Mouse (Mus musculus): ENCODE data around the gene Gm49776. TPM values are rescaled to one million over a fixed set of nuclear protein-coding genes. Genes with fewer than 3 reads are reported as not detected.
"Not testable (repeated sequence)": the region's sequence is repeated elsewhere in the genome, so short reads cannot be mapped to it uniquely, and the experiment has no call there.

Gene Gm49776
- polyA plus RNA-seq, 1 experiment from 2014 or later: not detected

- 59% methylated on average over 7 of the region's 7 CpGs for WGBS
- peak overlapping the region; percentile 85 for H3K27ac ChIP-seq
- no peaks in the 10 kb centered on the region for H3K36me3 ChIP-seq (replicated peaks)
- H3K4me1 ChIP-seq: peaks cover 56% of the 10 kb centered on the region
- peak overlapping the region; percentile 49 for H3K4me2 ChIP-seq
- peak overlapping the region; percentile 37; the same call in 1 of the 2 replicates for H3K9ac ChIP-seq
- no peaks in the 10 kb centered on the region for H3K27me3 ChIP-seq (replicated peaks)
- no peak for ATAC-seq (replicated peaks)
- no peaks in the 10 kb centered on the region for H3K9me3 ChIP-seq
- peak overlapping the region; percentile 25 for H3K4me3 ChIP-seq
Measured at GRCm38 (mm10) chr16:18214858-18215257, 43.3 kb downstream of the Gm49776 start.

GRCm38 (mm10) chr16:18213689-18214088 is 44.4 kb downstream of the Gm49776 start:
- Histone ChIP-seq H3K9me3 (no peaks in the 10 kb centered on the region), H3K4me3 (peak overlapping the region; percentile 25), H3K9ac (peak overlapping the region; percentile 37; the same call in 1 of the 2 replicates), H3K4me2 (peak overlapping the region; percentile 49), H3K4me1 (peaks cover 55% of the 10 kb centered on the region), H3K27me3 (replicated peaks) (no peaks in the 10 kb centered on the region), H3K27ac (peak overlapping the region; percentile 85), H3K36me3 (replicated peaks) (no peaks in the 10 kb centered on the region)
- 3% methylated on average over 6 of the region's 6 CpGs for WGBS
- peak; percentile 94 for ATAC-seq (replicated peaks)

- H3K9me3 ChIP-seq: no peaks in the 10 kb centered on the region
- H3K9ac ChIP-seq: no peak overlapping the region
- no peak overlapping the region for H3K4me2 ChIP-seq
- ATAC-seq (replicated peaks): peak; percentile 6; the same call in 1 of the 2 replicates
- 47% methylated on average over 10 of the region's 10 CpGs for WGBS
- peaks cover 50% of the 10 kb centered on the region for H3K4me1 ChIP-seq
- H3K4me3 ChIP-seq: no peak overlapping the region
- H3K27me3 ChIP-seq (replicated peaks): 0 out of 2 replicates have a peak, but pooled peaks cover under 1% of the 10 kb centered on the region
- H3K27ac ChIP-seq: no peak overlapping the region; the same call in 1 of the 2 replicates
- H3K36me3 ChIP-seq (replicated peaks): no peaks in the 10 kb centered on the region
Measured at GRCm38 (mm10) chr16:18211417-18212171, 46.5 kb downstream of the Gm49776 start.

- 27% methylated on average over 8 of the region's 8 CpGs for WGBS
- Histone ChIP-seq H3K4me3 (no peak overlapping the region), H3K27ac (no peak overlapping the region), H3K4me2 (no peak overlapping the region), H3K27me3 (replicated peaks) (0 out of 2 replicates have a peak, but pooled peaks cover 2% of the 10 kb centered on the region), H3K4me1 (peaks cover 46% of the 10 kb centered on the region), H3K9ac (no peak overlapping the region), H3K9me3 (no peaks in the 10 kb centered on the region), H3K36me3 (replicated peaks) (no peaks in the 10 kb centered on the region)
- ATAC-seq (replicated peaks): no peak
Measured at GRCm38 (mm10) chr16:18210701-18211416, 47.3 kb downstream of the Gm49776 start.

GRCm38 (mm10) chr16:18203430-18204091 is 54.6 kb downstream of the Gm49776 start:
- Histone ChIP-seq H3K9ac (no peak overlapping the region), H3K4me2 (no peak overlapping the region), H3K27ac (no peak overlapping the region), H3K36me3 (replicated peaks) (no peaks in the 10 kb centered on the region), H3K27me3 (replicated peaks) (0 out of 2 replicates have a peak, but pooled peaks cover 2% of the 10 kb centered on the region), H3K4me3 (no peak overlapping the region), H3K4me1 (peaks cover 9% of the 10 kb centered on the region), H3K9me3 (no peaks in the 10 kb centered on the region)
- WGBS: 59% methylated on average over 7 of the region's 7 CpGs
- ATAC-seq (replicated peaks): no peak

- no peaks in the 10 kb centered on the region for H3K36me3 ChIP-seq (replicated peaks)
- no peak overlapping the region for H3K4me3 ChIP-seq
- 100% methylated on average over 1 of the region's 1 CpGs for WGBS
- H3K9me3 ChIP-seq: no peaks in the 10 kb centered on the region
- no peak overlapping the region for H3K4me2 ChIP-seq
- no peak for ATAC-seq (replicated peaks)
- H3K9ac ChIP-seq: no peak overlapping the region
- 0 out of 2 replicates have a peak, but pooled peaks cover 2% of the 10 kb centered on the region for H3K27me3 ChIP-seq (replicated peaks)
- H3K27ac ChIP-seq: no peak overlapping the region
- peaks cover 13% of the 10 kb centered on the region for H3K4me1 ChIP-seq
Measured at GRCm38 (mm10) chr16:18202061-18202460, 56.1 kb downstream of the Gm49776 start.

- H3K27ac ChIP-seq: no peak overlapping the region
- H3K9me3 ChIP-seq: no peaks in the 10 kb centered on the region
- H3K4me1 ChIP-seq: peaks cover 13% of the 10 kb centered on the region
- H3K4me3 ChIP-seq: no peak overlapping the region
- H3K36me3 ChIP-seq (replicated peaks): no peaks in the 10 kb centered on the region
- no peak overlapping the region for H3K9ac ChIP-seq
- WGBS: 31% methylated on average over 1 of the region's 1 CpGs
- ATAC-seq (replicated peaks): no peak
- no peak overlapping the region for H3K4me2 ChIP-seq
- H3K27me3 ChIP-seq (replicated peaks): 0 out of 2 replicates have a peak, but pooled peaks cover 2% of the 10 kb centered on the region
Measured at GRCm38 (mm10) chr16:18201620-18202019, 56.5 kb downstream of the Gm49776 start.

- Histone ChIP-seq H3K27ac (no peak overlapping the region), H3K4me1 (peaks cover 15% of the 10 kb centered on the region), H3K9me3 (no peaks in the 10 kb centered on the region), H3K27me3 (replicated peaks) (no peaks in the 10 kb centered on the region), H3K36me3 (replicated peaks) (no peaks in the 10 kb centered on the region), H3K4me3 (no peak overlapping the region), H3K9ac (no peak overlapping the region), H3K4me2 (no peak overlapping the region)
- WGBS: 81% methylated on average over 2 of the region's 2 CpGs
- no peak for ATAC-seq (replicated peaks)
Measured at GRCm38 (mm10) chr16:18200062-18200461, 58.1 kb downstream of the Gm49776 start.

GRCm38 (mm10) chr16:18198365-18199098 is 59.6 kb downstream of the Gm49776 start:
- WGBS: 48% methylated on average over 10 of the region's 10 CpGs
- no peak overlapping the region for H3K9ac ChIP-seq
- H3K27me3 ChIP-seq (replicated peaks): no peaks in the 10 kb centered on the region
- peaks cover 27% of the 10 kb centered on the region for H3K4me1 ChIP-seq
- ATAC-seq (replicated peaks): peak; percentile 49; the same call in 1 of the 2 replicates
- H3K4me3 ChIP-seq: no peak overlapping the region
- H3K36me3 ChIP-seq (replicated peaks): no peaks in the 10 kb centered on the region
- H3K27ac ChIP-seq: peak overlapping the region; percentile 58
- no peaks in the 10 kb centered on the region for H3K9me3 ChIP-seq
- H3K4me2 ChIP-seq: no peak overlapping the region

GRCm38 (mm10) chr16:18197881-18198280 is 60.2 kb downstream of the Gm49776 start:
- Histone ChIP-seq H3K9ac (no peak overlapping the region), H3K4me3 (no peak overlapping the region), H3K27ac (0 out of 2 replicates have a peak overlapping the region, but pooled peaks have one; percentile 13), H3K36me3 (replicated peaks) (no peaks in the 10 kb centered on the region), H3K4me1 (peaks cover 27% of the 10 kb centered on the region), H3K27me3 (replicated peaks) (no peaks in the 10 kb centered on the region), H3K9me3 (no peaks in the 10 kb centered on the region), H3K4me2 (no peak overlapping the region)
- no peak for ATAC-seq (replicated peaks)
- WGBS: 80% methylated on average over 6 of the region's 6 CpGs

GRCm38 (mm10) chr16:18195561-18195960 is 62.6 kb downstream of the Gm49776 start:
- ATAC-seq (replicated peaks); H3K27me3 ChIP-seq (replicated peaks): not testable (repeated sequence)

More at GRCm38 (mm10) chr16:18195561-18195960, 62.6 kb downstream of the Gm49776 start:
- H3K27ac ChIP-seq; H3K4me2 ChIP-seq; H3K4me3 ChIP-seq; H3K9me3 ChIP-seq; H3K36me3 ChIP-seq (replicated peaks); H3K9ac ChIP-seq: not testable (repeated sequence)
- peaks cover 27% of the 10 kb centered on the region for H3K4me1 ChIP-seq
- WGBS: 39% methylated on average over 3 of the region's 3 CpGs

Data from midbrain, embryonic 15.5 days (tissue).